25 mouse cellular contexts compared by ENCODE assay signal in the genomic region with DNA sequence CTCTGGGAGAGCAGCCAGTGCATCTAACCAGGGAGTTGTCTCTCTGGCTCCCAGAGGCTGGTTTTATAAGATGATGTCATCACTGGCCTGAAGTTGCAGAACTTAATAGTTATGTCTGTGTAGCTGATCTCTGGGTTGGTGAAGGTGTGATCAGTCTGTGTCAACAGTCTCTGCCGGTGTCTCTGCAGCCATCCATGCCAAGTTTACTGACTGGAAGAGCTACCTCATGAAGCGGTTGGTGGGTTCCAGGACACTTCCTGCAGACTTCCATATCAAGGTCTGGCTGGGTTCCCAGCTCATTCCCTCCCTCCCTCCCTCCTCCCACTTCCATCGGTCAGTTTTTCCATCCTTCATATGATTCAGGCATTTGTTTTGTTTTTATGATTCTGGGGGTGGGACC. TPM values are rescaled to one million over a fixed set of nuclear protein-coding genes. Genes with fewer than 3 reads are reported as not detected.
A peak's percentile ranks its signal among the peaks of the same experiment; 100 is the strongest.
DNase-seq lines count a peak whose midpoint lies in the region; ATAC-seq and TF ChIP-seq lines count a peak whose summit lies in the region.
"Had no signal": no experiment of that assay in that cellular context is flagged by ENCODE, and none has a peak within 500 bp of the region (broad histone marks: within the 10 kb centered on the region; RNA-seq: fewer than 3 reads in every experiment).

No protein-coding gene starts in this region.

- no peak; the same call in 1 of the 2 replicates for ATAC-seq in heart, embryonic 13.5 days (ENCODE audit: extremely low read depth, insufficient number of reproducible peaks, low FRiP score, low TSS enrichment)
- 0 out of 2 replicates have a peak, but pooled peaks have one; percentile 18 for ATAC-seq in heart, embryonic 16.5 days (replicated peaks; ENCODE audit: extremely low read depth, insufficient read depth, low FRiP score)
- no peak for ATAC-seq in megakaryocyte progenitor cell, adult 5-6 weeks (replicated peaks; ENCODE audit: poor library complexity)
- ATAC-seq: activated CD4-positive, CD25-positive, alpha-beta regulatory T cell, adult 4 months; CD4-positive, CD25-positive, alpha-beta regulatory T cell, adult 4 months; forebrain, embryonic 15.5 days; intestine, postnatal 0 days had no signal

- no peak overlapping the region for H3K4me3 ChIP-seq in heart, embryonic 13.5 days
- no peak overlapping the region for H3K4me3 ChIP-seq in heart, adult 2 months
- H3K4me3 ChIP-seq in heart, embryonic 16.5 days (ENCODE audit: low read length), result no peak overlapping the region
- H3K4me3 ChIP-seq: embryonic facial prominence, embryonic 10.5 days; embryonic facial prominence, embryonic 13.5 days; erythroblast, embryonic 14.5 days; forebrain, embryonic 12.5 days; forebrain, embryonic 15.5 days; hindbrain, embryonic 12.5 days; hindbrain, embryonic 15.5 days had no signal

- no peak for TF ChIP-seq EP300 in heart, adult 2 months (IDR thresholded peaks at IDR 0.05; ENCODE audit: insufficient read depth, low read depth, low read length)

- H3K27ac ChIP-seq in heart, embryonic 13.5 days (replicated peaks), result peak overlapping the region; percentile 77
- H3K27ac ChIP-seq in heart, adult 2 months, result no peak overlapping the region
- H3K27ac ChIP-seq in heart, embryonic 16.5 days (ENCODE audit: low read length), result peak overlapping the region; percentile 12; the same call in 1 of the 2 replicates
- H3K27ac ChIP-seq: embryonic facial prominence, embryonic 10.5 days; embryonic facial prominence, embryonic 13.5 days; forebrain, embryonic 12.5 days; forebrain, embryonic 15.5 days; hindbrain, embryonic 12.5 days; hindbrain, embryonic 15.5 days had no signal

- H3K27me3 ChIP-seq in heart, embryonic 13.5 days (replicated peaks), result no peaks in the 10 kb centered on the region
- H3K27me3 ChIP-seq in heart, adult 2 months (ENCODE audit: control insufficient read depth, insufficient read depth, low read length), result no peaks in the 10 kb centered on the region
- H3K27me3 ChIP-seq in heart, embryonic 16.5 days (ENCODE audit: control insufficient read depth, insufficient read depth, low read length), result no peaks in the 10 kb centered on the region
- H3K27me3 ChIP-seq: embryonic facial prominence, embryonic 13.5 days; forebrain, embryonic 12.5 days; forebrain, embryonic 15.5 days; hindbrain, embryonic 12.5 days; hindbrain, embryonic 15.5 days had no signal

- WGBS in heart, embryonic 13.5 days, result 53% methylated on average over 3 of the region's 3 CpGs
- WGBS in heart, adult 2 months, result 25% methylated on average over 3 of the region's 3 CpGs
- 39% methylated on average over 3 of the region's 3 CpGs for WGBS in heart, embryonic 16.5 days

- TF ChIP-seq CTCF in heart, adult 2 months (IDR thresholded peaks at IDR 0.05), result no peak

- TF ChIP-seq POLR2A in heart, adult 2 months (IDR thresholded peaks at IDR 0.05; ENCODE audit: insufficient read depth, low read depth, low read length), result no peak

- no peak overlapping the region for H3K9ac ChIP-seq in heart, embryonic 13.5 days
- no peak overlapping the region for H3K9ac ChIP-seq in heart, adult 2 months (ENCODE audit: low read depth, low read length)
- no peak overlapping the region for H3K9ac ChIP-seq in heart, embryonic 16.5 days (ENCODE audit: low read length)
- H3K9ac ChIP-seq: embryonic facial prominence, embryonic 13.5 days; forebrain, embryonic 12.5 days; forebrain, embryonic 15.5 days; hindbrain, embryonic 12.5 days; hindbrain, embryonic 15.5 days had no signal

- no peak for DNase-seq in heart, adult 2 months
- no peak for DNase-seq in heart, adult 11 months
- peak; percentile 68 for DNase-seq in NIH3T3 (ENCODE audit: low read depth)
- DNase-seq: adrenal gland, adult 8-10 months; adrenal gland, postnatal 25 days; cerebellum, adult 11-12 months; cerebellum, adult 8-10 months; cerebellum, postnatal 10 days; cerebellum, postnatal 36 days; embryo, embryonic 11 days; gastrocnemius, postnatal 25 days; kidney, adult 2 months had no signal

- H3K4me1 ChIP-seq in heart, embryonic 13.5 days, result peaks cover 8% of the 10 kb centered on the region
- no peaks in the 10 kb centered on the region for H3K4me1 ChIP-seq in heart, adult 2 months (ENCODE audit: control insufficient read depth, insufficient read depth, low read length)
- H3K4me1 ChIP-seq in heart, embryonic 16.5 days (ENCODE audit: control insufficient read depth, insufficient read depth, low read length), result no peaks in the 10 kb centered on the region
- H3K4me1 ChIP-seq: embryonic facial prominence, embryonic 10.5 days; embryonic facial prominence, embryonic 13.5 days; forebrain, embryonic 12.5 days; forebrain, embryonic 15.5 days; hindbrain, embryonic 12.5 days; hindbrain, embryonic 15.5 days had no signal

- H3K4me2 ChIP-seq in heart, embryonic 13.5 days, result no peak overlapping the region
- H3K4me2 ChIP-seq in heart, embryonic 16.5 days (ENCODE audit: low read depth, low read length), result no peak overlapping the region
- H3K4me2 ChIP-seq: embryonic facial prominence, embryonic 13.5 days; forebrain, embryonic 12.5 days; forebrain, embryonic 15.5 days; hindbrain, embryonic 12.5 days; hindbrain, embryonic 15.5 days had no signal

- intact Hi-C loops in heart, adult 2 months (cut with DNase I), result no loop called here

- no peaks in the 10 kb centered on the region for H3K9me3 ChIP-seq in heart, embryonic 13.5 days
- H3K9me3 ChIP-seq in heart, embryonic 16.5 days (replicated peaks; ENCODE audit: control insufficient read depth, low read length), result no peaks in the 10 kb centered on the region
- H3K9me3 ChIP-seq: embryonic facial prominence, embryonic 10.5 days; embryonic facial prominence, embryonic 13.5 days; forebrain, embryonic 12.5 days; forebrain, embryonic 15.5 days; hindbrain, embryonic 12.5 days; hindbrain, embryonic 15.5 days had no signal

- H3K79me2 ChIP-seq in heart, adult 2 months (replicated peaks; ENCODE audit: control insufficient read depth, insufficient read depth, low read length), result no peaks in the 10 kb centered on the region

- peaks cover 78% of the 10 kb centered on the region for H3K36me3 ChIP-seq in heart, embryonic 13.5 days
- no peaks in the 10 kb centered on the region for H3K36me3 ChIP-seq in heart, adult 2 months (ENCODE audit: control insufficient read depth, insufficient read depth, low read length)
- 0 out of 2 replicates have a peak, but pooled peaks cover 6% of the 10 kb centered on the region for H3K36me3 ChIP-seq in heart, embryonic 16.5 days (ENCODE audit: control insufficient read depth, insufficient read depth)

RNA-seq across cellular contexts. Expression of gene L3mbtl2, which starts 12.9 kb away (rescaled TPM):
- 16.5 and 16.6 TPM in 2 replicates for polyA plus RNA-seq in heart, embryonic 13.5 days (2015; fragmentation: Nextera tagmentation; extraction: Ambion mirVana)
- 10 to 100 TPM; 11.1 to 12.6 TPM for total RNA-seq in heart, adult 2 months (2021)
- 7.8 and 10.4 TPM in 2 replicates for polyA plus RNA-seq in heart, adult 2 months (2012; rRNA removed)
- 16.9 and 17.4 TPM in 2 replicates for polyA plus RNA-seq in heart, embryonic 16.5 days (2015; fragmentation: Nextera tagmentation; extraction: Ambion mirVana)
- 17.3 and 19.9 TPM in 2 replicates for total RNA-seq in megakaryocyte progenitor cell, adult 5-6 weeks (2015)
- 30.9 and 35.1 TPM in 2 replicates for total RNA-seq in megakaryocyte progenitor cell, adult 5-6 weeks (2017)

RNA-seq across cellular contexts. Expression of gene Chadl, which starts 20.4 kb away (rescaled TPM):
- polyA plus RNA-seq in heart, embryonic 13.5 days (2015; fragmentation: Nextera tagmentation; extraction: Ambion mirVana), result 0.83 and 1.4 TPM in 2 replicates
- total RNA-seq in heart, adult 2 months (2021), result 1 to 10 TPM; 1.6 to 1.7 TPM
- polyA plus RNA-seq in heart, adult 2 months (2012; rRNA removed), result 1.6 and 2.8 TPM in 2 replicates
- 1.2 and 1.7 TPM in 2 replicates for polyA plus RNA-seq in heart, embryonic 16.5 days (2015; fragmentation: Nextera tagmentation; extraction: Ambion mirVana)
- 0.57 and 0.59 TPM in 2 replicates for total RNA-seq in megakaryocyte progenitor cell, adult 5-6 weeks (2015)
- total RNA-seq in megakaryocyte progenitor cell, adult 5-6 weeks (2017), result not detected in 2 replicates
